Mouse (Mus musculus) midbrain, embryonic 11.5 days (tissue): ENCODE results near the gene Dap. TPM values are rescaled to one million over a fixed set of nuclear protein-coding genes. Genes with fewer than 3 reads are reported as not detected.
A peak's percentile ranks its signal among the peaks of the same experiment; 100 is the strongest.

Experiments used
- ATAC-seq: fragments of 200-750 bp; cut with Nextera tagmentation; 2 replicates; pipeline ENCODE4 v1.8.0; 2017; ENCODE audit warnings: moderate TSS enrichment, moderate library complexity; ENCODE audit not compliant: low FRiP score
- DNase-seq: peaks from one replicate; pipeline ENCODE4 v3.0.0; 2015; ENCODE audit warnings: low spot score; ENCODE audit errors: missing footprints
- H3K27ac ChIP-seq: fragments of 300-500 bp; sonication (generic); 2 replicates; pipeline ENCODE4 v1.5.1; 2014; ENCODE audit warnings: low read depth, low read length
- H3K27me3 ChIP-seq: fragments of 300-500 bp; sonication (generic); 2 replicates; pipeline ENCODE4 v1.6.1; 2014; ENCODE audit warnings: mild to moderate bottlenecking, low read length, moderate library complexity, mixed read lengths; ENCODE audit not compliant: control insufficient read depth, insufficient read depth
- H3K36me3 ChIP-seq: fragments of 300-500 bp; sonication (generic); 2 replicates; pipeline ENCODE4 v1.6.1; 2014; ENCODE audit warnings: mild to moderate bottlenecking, low read length, moderate library complexity, mixed read lengths; ENCODE audit not compliant: control insufficient read depth, insufficient read depth
- H3K4me1 ChIP-seq: fragments of 300-500 bp; sonication (generic); 2 replicates; pipeline ENCODE4 v1.6.1; 2014; ENCODE audit warnings: low read length; ENCODE audit not compliant: control insufficient read depth, insufficient read depth
- H3K4me2 ChIP-seq: fragments of 300-500 bp; sonication (generic); 2 replicates; pipeline ENCODE4 v1.6.1; 2014; ENCODE audit warnings: mild to moderate bottlenecking, moderate library complexity
- H3K4me3 ChIP-seq: fragments of 300-500 bp; sonication (generic); 2 replicates; pipeline ENCODE4 v1.5.1; 2014; ENCODE audit warnings: low read depth, low read length
- H3K9ac ChIP-seq: fragments of 300-500 bp; sonication (generic); 2 replicates; pipeline ENCODE4 v1.6.1; 2014; ENCODE audit warnings: low read length
- H3K9me3 ChIP-seq: fragments of 300-500 bp; sonication (generic); 2 replicates; pipeline ENCODE4 v1.6.1; 2016; ENCODE audit warnings: low read length; ENCODE audit not compliant: control insufficient read depth
- WGBS: fragments of 180-500 bp; shearing (Covaris S2); extraction: QIAGEN DNeasy Blood & Tissue Kit; methylation state at CpG from one replicate; pipeline ENCODE4 v1.1.7; 2014; 5-methylcytosine and 5-hydroxymethylcytosine counted together
- polyA plus RNA-seq: library from polyadenylated mRNA; unstranded; fragments of >200 nt; fragmentation: Nextera tagmentation; extraction: Ambion mirVana; gene quantifications from 2 replicates; pipeline ENCODE4 v1.2.1, GENCODE M21; 2014

The Dap gene
- 36.0 and 40.3 TPM in 2 replicates for polyA plus RNA-seq

- under 1% methylated on average over 67 of the region's 67 CpGs for WGBS
- DNase-seq (peak; percentile 100), ATAC-seq (peak; percentile 100)
- no peak within 1 kb of the TSS for H3K27ac ChIP-seq
- no peaks in the 10 kb centered on the region for H3K9me3 ChIP-seq
- H3K27me3 ChIP-seq, result no peaks in the 10 kb centered on the region
- H3K4me2 ChIP-seq, result peak within 1 kb of the TSS; percentile 73
- peak within 1 kb of the TSS; percentile 82 for H3K9ac ChIP-seq
- 0 out of 2 replicates have a peak, but pooled peaks cover 3% of the 10 kb centered on the region for H3K4me1 ChIP-seq
- H3K4me3 ChIP-seq, result peak within 1 kb of the TSS; percentile 70
- H3K36me3 ChIP-seq, result no peaks in the 10 kb centered on the region
These were observed at the start of gene Dap for GRCm38 (mm10) chr15:31224135-31224761. Gene Dap (plus strand): TSS chr15:31224314.

- Histone ChIP-seq H3K27me3 (no peaks in the 10 kb centered on the region), H3K27ac (no peak overlapping the region), H3K9me3 (no peaks in the 10 kb centered on the region), H3K4me2 (no peak overlapping the region), H3K4me3 (no peak overlapping the region), H3K36me3 (no peaks in the 10 kb centered on the region), H3K9ac (no peak overlapping the region), H3K4me1 (no peaks in the 10 kb centered on the region)
- ATAC-seq (no peak), DNase-seq (peak; percentile 81)
- WGBS, result 59% methylated on average over 8 of the region's 8 CpGs
These were observed 47.5 kb upstream of the Dap start for GRCm38 (mm10) chr15:31176566-31176965.

- Histone ChIP-seq H3K9ac (no peak overlapping the region), H3K4me1 (no peaks in the 10 kb centered on the region), H3K9me3 (no peaks in the 10 kb centered on the region), H3K4me3 (no peak overlapping the region), H3K27me3 (no peaks in the 10 kb centered on the region), H3K4me2 (no peak overlapping the region), H3K27ac (no peak overlapping the region), H3K36me3 (no peaks in the 10 kb centered on the region)
- ATAC-seq (no peak), DNase-seq (no peak)
- 68% methylated on average over 12 of the region's 12 CpGs for WGBS
These were observed 39.3 kb upstream of the Dap start for GRCm38 (mm10) chr15:31184651-31185443.

GRCm38 (mm10) chr15:31185506-31185905, 38.6 kb upstream of the Dap start:
- no peak overlapping the region for H3K4me2 ChIP-seq
- no peaks in the 10 kb centered on the region for H3K9me3 ChIP-seq
- no peak overlapping the region for H3K4me3 ChIP-seq
- H3K9ac ChIP-seq, result no peak overlapping the region
- no peaks in the 10 kb centered on the region for H3K4me1 ChIP-seq
- 90% methylated on average over 5 of the region's 5 CpGs for WGBS
- H3K36me3 ChIP-seq, result no peaks in the 10 kb centered on the region
- H3K27me3 ChIP-seq, result no peaks in the 10 kb centered on the region
- DNase-seq, result no peak
- ATAC-seq, result no peak
- H3K27ac ChIP-seq, result no peak overlapping the region

- DNase-seq, result no peak
- Histone ChIP-seq H3K9me3 (no peaks in the 10 kb centered on the region), H3K36me3 (no peaks in the 10 kb centered on the region), H3K9ac (no peak overlapping the region), H3K4me2 (no peak overlapping the region), H3K27ac (no peak overlapping the region), H3K4me1 (no peaks in the 10 kb centered on the region), H3K27me3 (no peaks in the 10 kb centered on the region), H3K4me3 (no peak overlapping the region)
- 84% methylated on average over 6 of the region's 6 CpGs for WGBS
- ATAC-seq, result no peak
These were observed 37.7 kb upstream of the Dap start for GRCm38 (mm10) chr15:31186371-31186901.

- Histone ChIP-seq H3K27ac (no peak overlapping the region), H3K4me3 (no peak overlapping the region), H3K27me3 (no peaks in the 10 kb centered on the region), H3K36me3 (no peaks in the 10 kb centered on the region), H3K9me3 (no peaks in the 10 kb centered on the region), H3K9ac (no peak overlapping the region), H3K4me2 (no peak overlapping the region), H3K4me1 (no peaks in the 10 kb centered on the region)
- WGBS, result 97% methylated on average over 1 of the region's 1 CpGs
- ATAC-seq, result no peak
- DNase-seq, result no peak
These were observed 31.6 kb upstream of the Dap start for GRCm38 (mm10) chr15:31192563-31192962.

GRCm38 (mm10) chr15:31195776-31196175, 28.3 kb upstream of the Dap start:
- H3K9me3 ChIP-seq, result no peaks in the 10 kb centered on the region
- H3K9ac ChIP-seq, result no peak overlapping the region
- no peak overlapping the region for H3K27ac ChIP-seq
- H3K36me3 ChIP-seq, result no peaks in the 10 kb centered on the region
- no peak for ATAC-seq
- no peak overlapping the region for H3K4me3 ChIP-seq
- DNase-seq, result no peak
- no peaks in the 10 kb centered on the region for H3K4me1 ChIP-seq
- 92% methylated on average over 6 of the region's 6 CpGs for WGBS
- H3K4me2 ChIP-seq, result no peak overlapping the region
- no peaks in the 10 kb centered on the region for H3K27me3 ChIP-seq

- Histone ChIP-seq H3K4me1 (no peaks in the 10 kb centered on the region), H3K4me3 (no peak overlapping the region), H3K27ac (no peak overlapping the region), H3K9me3 (no peaks in the 10 kb centered on the region), H3K9ac (no peak overlapping the region), H3K27me3 (no peaks in the 10 kb centered on the region), H3K4me2 (no peak overlapping the region), H3K36me3 (no peaks in the 10 kb centered on the region)
- DNase-seq, result no peak
- ATAC-seq, result no peak
- 81% methylated on average over 9 of the region's 9 CpGs for WGBS
These were observed 16.6 kb upstream of the Dap start for GRCm38 (mm10) chr15:31207346-31208093.
